Mouse (Mus musculus) heart, embryonic 11.5 days (tissue): ENCODE measurements around the gene Ryk. TPM values are rescaled to one million over a fixed set of nuclear protein-coding genes. Genes with fewer than 3 reads are reported as not detected.

Experiments used
- ATAC-seq: fragments of 200-750 bp; cut with Nextera tagmentation; replicated peaks from 2 replicates; pipeline ENCODE4 v1.8.0; 2017; ENCODE audit warnings: moderate library complexity; ENCODE audit not compliant: insufficient number of reproducible peaks, low FRiP score, low TSS enrichment
- H3K27ac ChIP-seq: fragments of 300-500 bp; sonication (generic); 2 replicates; pipeline ENCODE4 v1.5.1; 2014; ENCODE audit warnings: mild to moderate bottlenecking, low read depth, low read length
- H3K27me3 ChIP-seq: fragments of 300-500 bp; sonication (generic); 2 replicates; pipeline ENCODE4 v1.6.1; 2014; ENCODE audit warnings: mild to moderate bottlenecking, low read length, mixed read lengths; ENCODE audit not compliant: control insufficient read depth, insufficient read depth
- H3K36me3 ChIP-seq: fragments of 300-500 bp; sonication (generic); 2 replicates; pipeline ENCODE4 v1.6.1; 2014; ENCODE audit warnings: mild to moderate bottlenecking, low read length, moderate library complexity, mixed read lengths; ENCODE audit not compliant: control insufficient read depth, insufficient read depth
- H3K4me1 ChIP-seq: fragments of 300-500 bp; sonication (generic); 2 replicates; pipeline ENCODE4 v1.6.1; 2014; ENCODE audit warnings: low read length; ENCODE audit not compliant: control insufficient read depth, insufficient read depth
- H3K4me2 ChIP-seq: fragments of 300-500 bp; sonication (generic); 2 replicates; pipeline ENCODE4 v1.6.1; 2014; ENCODE audit warnings: mild to moderate bottlenecking, moderate library complexity
- H3K4me3 ChIP-seq: fragments of 300-500 bp; sonication (generic); 2 replicates; pipeline ENCODE4 v1.5.1; 2014; ENCODE audit warnings: low read depth, low read length
- H3K9ac ChIP-seq: fragments of 300-500 bp; sonication (generic); 2 replicates; pipeline ENCODE4 v1.6.1; 2014; ENCODE audit warnings: mild to moderate bottlenecking, low read depth, low read length, moderate library complexity
- H3K9me3 ChIP-seq: fragments of 300-500 bp; sonication (generic); replicated peaks from 2 replicates; pipeline ENCODE4 v1.6.1; 2016; ENCODE audit warnings: low read length; ENCODE audit not compliant: control insufficient read depth
- WGBS: fragments of 180-500 bp; shearing (Covaris S2); extraction: QIAGEN DNeasy Blood & Tissue Kit; methylation state at CpG from one replicate; pipeline ENCODE4 v1.1.7; 2014; ENCODE audit not compliant: insufficient replicate concordance; 5-methylcytosine and 5-hydroxymethylcytosine counted together
- polyA plus RNA-seq: library from polyadenylated mRNA; unstranded; fragments of >200 nt; fragmentation: Nextera tagmentation; extraction: Ambion mirVana; gene quantifications from 2 replicates; pipeline ENCODE4 v1.2.1, GENCODE M21; 2014

Gene Ryk
- polyA plus RNA-seq, 1 experiment from 2014 or later: 20.4 TPM

GRCm38 (mm10) chr9:102955866-102956265 lies 121.1 kb downstream of the Ryk start:
- Histone ChIP-seq H3K36me3 (no peaks in the 10 kb centered on the region), H3K9ac (no peak overlapping the region), H3K27me3 (no peaks in the 10 kb centered on the region), H3K27ac (no peak overlapping the region), H3K4me1 (no peaks in the 10 kb centered on the region), H3K9me3 (no peaks in the 10 kb centered on the region), H3K4me3 (no peak overlapping the region), H3K4me2 (no peak overlapping the region)
- no peak for ATAC-seq
- 74% methylated on average over 3 of the region's 3 CpGs for WGBS

Other genes starting within 250 kb of the Ryk start
- 201 and 210 TPM in 2 replicates for gene Anapc13, start 208.6 kb upstream of the Ryk start, polyA plus RNA-seq
- gene Cep63, start 208.4 kb upstream of the Ryk start, polyA plus RNA-seq: 34.2 and 48.8 TPM in 2 replicates
- gene Amotl2, start 118.2 kb upstream of the Ryk start, polyA plus RNA-seq: 28.7 and 33.7 TPM in 2 replicates
- 4.4 and 5.3 TPM in 2 replicates for gene Slco2a1, start 153.8 kb downstream of the Ryk start, polyA plus RNA-seq